Mouse (Mus musculus): Measurements from ENCODE around the gene Hnmt. TPM values are rescaled to one million over a fixed set of nuclear protein-coding genes. Genes with fewer than 3 reads are reported as not detected.

The Hnmt gene
- not detected for polyA plus RNA-seq (2017; shearing (Covaris generic))

GRCm38 (mm10) chr2:24049344-24049990, at the start of gene Hnmt:
Gene Hnmt (minus strand): TSS chr2:24049394.

GRCm38 (mm10) chr2:24096495-24096894, 47.3 kb upstream of the Hnmt start, which contains the start of gene Tbpl2:
Gene Tbpl2 (minus strand): TSS chr2:24096595.

Other genes with a start within 250 kb of the Hnmt start
- not detected for gene Tbpl2, start 47.2 kb upstream of the Hnmt start, polyA plus RNA-seq (2017; shearing (Covaris generic))
- gene Il1f8, start 103.8 kb upstream of the Hnmt start, polyA plus RNA-seq (2017; shearing (Covaris generic)), result not detected
- gene Il1f9, start 137.1 kb upstream of the Hnmt start, polyA plus RNA-seq (2017; shearing (Covaris generic)), result not detected
- not detected for gene Il1f6, start 166.0 kb upstream of the Hnmt start, polyA plus RNA-seq (2017; shearing (Covaris generic))
- gene Il1f5, start 227.6 kb upstream of the Hnmt start, polyA plus RNA-seq (2017; shearing (Covaris generic)), result not detected
- not detected for gene Il1f10, start 241.8 kb upstream of the Hnmt start, polyA plus RNA-seq (2017; shearing (Covaris generic))